Mouse (Mus musculus) adrenal gland (tissue): ENCODE data around the gene Sfxn3.
"Not testable (repeated sequence)": the region's sequence is repeated elsewhere in the genome, so short reads cannot be mapped to it uniquely, and the experiment has no call there.

Experiments used
- intact Hi-C: fragments of 180-260 bp; cut with DNase I; formaldehyde crosslinking; loops from one replicate; pipeline ENCODE4 v1.15.1; 2025

Gene Sfxn3

DNA sequence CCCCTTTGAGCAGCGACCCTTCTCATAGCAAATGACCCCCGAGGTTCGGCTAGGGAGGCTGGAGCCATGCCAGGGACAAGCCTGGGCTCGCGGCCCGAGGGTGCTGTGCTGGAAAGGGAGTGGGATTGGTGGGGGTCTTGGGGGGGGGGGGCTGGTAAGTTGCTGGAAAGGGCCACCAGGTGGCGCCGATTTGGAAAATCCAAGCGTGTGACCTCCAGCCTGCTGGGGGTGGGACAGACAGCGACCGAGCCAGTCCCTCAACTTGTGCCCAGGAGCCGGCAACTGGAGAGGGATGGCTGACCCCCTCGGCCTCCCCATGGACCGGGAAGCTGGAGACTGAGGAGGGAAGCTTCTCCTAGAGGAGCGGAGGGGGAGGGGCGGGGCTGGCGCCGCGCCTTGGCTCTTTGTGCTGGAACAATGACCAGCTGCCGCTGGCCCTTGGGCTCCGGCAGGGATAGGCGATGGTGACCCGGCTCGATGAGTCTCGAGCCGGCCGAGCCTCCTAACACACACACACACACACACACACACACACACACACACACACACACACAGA is 30.0 kb upstream of the Sfxn3 start:
- intact Hi-C loops: no loop called here

GRCm38 (mm10) chr19:45017909-45018308 is 29.4 kb upstream of the Sfxn3 start:
- intact Hi-C loops: no loop called here

- intact Hi-C loops: no loop called here
These were observed 28.9 kb upstream of the Sfxn3 start for GRCm38 (mm10) chr19:45018351-45018831.

GRCm38 (mm10) chr19:45020348-45020747 is 27.0 kb upstream of the Sfxn3 start:
- intact Hi-C loops: no loop called here

DNA sequence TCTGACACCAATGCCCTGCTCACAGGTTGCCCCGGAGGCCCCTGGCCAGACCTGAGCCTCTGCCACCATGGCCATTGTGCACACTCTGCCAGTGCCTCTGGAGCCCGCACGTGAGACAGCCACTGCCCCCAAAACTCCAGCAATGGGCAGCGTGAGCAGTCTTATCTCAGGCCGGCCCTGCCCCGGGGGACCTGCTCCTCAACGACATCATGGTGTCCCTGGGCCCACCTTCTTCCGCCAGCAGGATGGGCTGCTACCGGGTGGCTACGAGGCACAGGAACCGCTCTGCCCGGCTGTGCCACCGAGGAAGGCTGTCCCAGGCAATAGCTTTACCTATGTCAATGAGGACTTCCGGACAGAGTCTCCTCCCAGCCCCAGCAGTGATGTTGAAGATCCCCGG is 25.9 kb upstream of the Sfxn3 start:
- intact Hi-C loops: no loop called here

- intact Hi-C loops: no loop called here
These were observed 23.3 kb upstream of the Sfxn3 start for GRCm38 (mm10) chr19:45023993-45024392.

GRCm38 (mm10) chr19:45024775-45025174 is 22.5 kb upstream of the Sfxn3 start:
- intact Hi-C loops: no loop called here

DNA sequence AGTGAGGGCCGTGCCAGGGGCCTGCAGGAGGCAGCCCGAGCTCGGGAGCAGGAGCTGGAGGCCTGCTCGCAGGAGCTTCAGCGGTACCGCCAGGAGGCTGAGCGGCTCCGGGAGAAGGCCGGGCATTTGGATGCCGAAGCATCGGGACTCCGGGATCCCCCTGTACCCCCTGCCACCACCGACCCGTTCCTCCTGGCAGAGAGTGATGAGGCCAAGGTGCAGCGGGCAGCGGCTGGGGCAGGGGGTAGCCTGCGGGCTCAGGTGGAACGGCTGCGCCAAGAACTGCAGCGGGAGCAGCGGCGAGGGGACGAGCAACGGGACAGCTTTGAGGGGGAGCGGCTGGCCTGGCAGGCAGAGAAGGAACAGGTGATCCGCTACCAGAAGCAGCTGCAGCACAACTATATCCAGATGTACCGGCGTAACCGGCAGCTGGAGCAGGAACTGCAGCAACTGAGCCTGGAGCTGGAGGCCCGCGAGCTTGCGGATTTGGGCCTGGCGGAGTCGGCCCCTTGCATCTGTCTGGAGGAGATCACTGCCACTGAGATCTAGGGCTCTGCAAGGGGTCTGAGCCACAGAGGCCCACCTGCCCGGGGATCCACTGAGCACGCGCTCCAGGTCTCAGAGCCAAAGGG is 21.2 kb upstream of the Sfxn3 start:
- intact Hi-C loops: no loop called here

- intact Hi-C loops: no loop called here
These were observed 20.2 kb upstream of the Sfxn3 start for GRCm38 (mm10) chr19:45026958-45027670.

DNA sequence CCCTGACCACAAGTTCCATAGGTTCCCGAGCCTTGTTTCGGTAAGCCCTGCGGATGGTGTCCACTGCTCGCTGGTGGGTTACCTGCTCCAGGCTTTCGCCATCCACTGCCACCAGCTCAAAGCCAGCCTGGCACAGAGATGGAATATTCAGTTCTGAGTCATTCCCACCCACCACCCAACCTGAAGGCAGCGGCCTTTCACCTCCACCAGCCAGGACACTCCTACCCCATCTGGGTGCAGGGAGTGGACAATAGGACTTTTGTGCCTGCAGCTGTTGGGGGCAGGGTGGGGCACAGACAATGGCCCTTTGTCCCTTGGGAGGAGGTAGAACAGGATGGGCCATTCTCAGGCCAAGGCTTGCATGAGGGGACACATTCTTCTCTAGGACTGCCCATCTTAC is 19.5 kb upstream of the Sfxn3 start:
- intact Hi-C loops: no loop called here

DNA sequence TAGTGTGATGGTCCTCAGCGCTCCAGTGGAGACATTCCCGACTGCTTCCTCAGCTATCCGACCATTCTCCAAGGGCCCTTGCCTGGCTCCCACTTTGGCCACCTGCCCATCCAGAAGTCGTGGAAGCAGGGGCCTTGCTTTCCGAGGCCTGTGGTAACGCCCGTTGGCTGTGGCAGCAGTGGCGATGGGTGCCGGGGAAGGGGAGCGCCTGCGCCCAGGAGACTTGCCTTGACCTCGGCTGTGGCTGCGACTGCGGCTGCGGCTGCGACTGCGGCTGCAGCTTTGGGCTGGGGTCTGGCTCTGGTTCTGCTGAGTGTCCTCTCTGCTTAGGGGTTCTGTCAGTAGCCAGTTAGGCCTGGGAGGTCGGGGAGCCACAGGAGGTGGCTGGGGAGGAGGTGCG is 18.6 kb upstream of the Sfxn3 start:
- intact Hi-C loops: no loop called here

- intact Hi-C loops: no loop called here
These were observed 17.7 kb upstream of the Sfxn3 start for GRCm38 (mm10) chr19:45029571-45029970.

- intact Hi-C loops: loop anchor here (2.0 kb wide), 1 partner anchor 17 kb away; no protein-coding TSS in a partner anchor
These were observed 17.2 kb upstream of the Sfxn3 start for GRCm38 (mm10) chr19:45030111-45030510.

GRCm38 (mm10) chr19:45030746-45031693 is 16.3 kb upstream of the Sfxn3 start:
- intact Hi-C loops: loop anchor here (2.0 kb wide), 1 partner anchor 18 kb away; no protein-coding TSS in a partner anchor

DNA sequence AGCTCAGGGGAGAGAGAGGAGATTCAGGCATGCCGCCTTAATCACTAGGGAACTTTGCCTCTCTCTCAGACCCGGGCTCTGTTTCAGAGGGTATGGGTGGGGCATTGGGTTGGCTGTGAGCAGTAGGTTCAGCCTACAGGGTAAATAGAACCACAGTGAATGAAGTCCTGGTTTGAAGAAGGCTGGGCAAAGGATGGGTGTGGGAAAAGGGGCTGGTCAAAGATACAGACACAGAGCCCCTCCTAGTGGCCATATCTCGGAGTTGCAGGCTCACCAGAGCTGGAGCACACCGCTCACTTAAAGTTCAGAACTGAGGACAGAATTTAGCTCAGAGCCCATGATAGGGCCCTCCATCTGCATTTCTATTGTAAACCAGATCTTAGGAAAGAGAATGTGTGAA is 15.5 kb upstream of the Sfxn3 start:
- intact Hi-C loops: loop anchor here (2.0 kb wide), 1 partner anchor 19 kb away; no protein-coding TSS in a partner anchor

GRCm38 (mm10) chr19:45032570-45033332 is 14.6 kb upstream of the Sfxn3 start:
- intact Hi-C loops: no loop called here

DNA sequence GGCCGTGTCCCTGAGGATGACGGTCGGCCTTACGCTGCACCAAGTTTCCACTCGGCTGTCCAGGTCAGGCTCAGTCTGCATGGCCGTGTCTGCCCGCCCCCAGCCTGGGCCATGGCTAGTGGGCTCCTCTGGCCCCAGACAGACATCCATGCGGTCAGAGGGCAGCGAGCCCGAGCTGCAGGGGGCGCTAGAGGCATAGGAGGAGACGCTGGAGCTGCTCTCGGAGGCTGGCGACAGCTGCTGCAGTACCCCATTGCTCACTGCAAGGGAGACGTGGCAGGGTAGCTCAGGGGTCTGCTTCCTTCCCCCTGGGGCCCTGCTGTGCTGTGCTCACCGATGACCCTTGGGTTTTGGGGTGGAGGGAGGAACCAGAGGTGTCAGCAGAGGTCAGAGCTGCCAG is 10.4 kb upstream of the Sfxn3 start:
- intact Hi-C loops: no loop called here

GRCm38 (mm10) chr19:45038198-45038597 is 9.1 kb upstream of the Sfxn3 start:
- intact Hi-C loops: not testable (repeated sequence)

- intact Hi-C loops: loop anchor here (5.0 kb wide), 1 partner anchor 38 kb away; no protein-coding TSS in a partner anchor
These were observed 7.1 kb upstream of the Sfxn3 start for GRCm38 (mm10) chr19:45040214-45040613.

GRCm38 (mm10) chr19:45044389-45044927 is 2.8 kb upstream of the Sfxn3 start:
- intact Hi-C loops: loop anchor here (5.0 kb wide), 1 partner anchor 42 kb away; no protein-coding TSS in a partner anchor
